Mouse (Mus musculus): Measurements from ENCODE around the gene Srpr.

Gene Srpr

DNA sequence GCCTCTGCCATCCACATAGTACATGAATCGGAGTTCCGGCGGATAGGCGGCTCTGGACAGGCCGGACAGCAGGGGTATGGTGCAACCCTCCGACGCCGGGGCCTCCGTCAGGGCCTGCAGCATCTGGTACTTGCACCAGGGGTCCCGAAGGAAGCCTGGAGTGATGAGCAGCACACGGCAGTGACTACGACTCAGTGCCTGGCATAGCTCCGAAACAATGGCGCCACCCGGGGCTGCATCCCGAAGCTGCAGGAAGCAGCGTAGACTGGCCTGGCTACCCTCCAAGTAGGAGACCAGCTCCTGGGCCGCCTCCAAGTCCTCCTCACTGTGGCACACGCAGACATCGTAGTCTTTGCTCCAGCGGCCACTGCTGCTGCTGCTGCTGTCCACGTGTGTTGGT is 11.3 kb upstream of the Srpr start:
- no peak for DNase-seq (ENCODE audit: low spot score)

DNA sequence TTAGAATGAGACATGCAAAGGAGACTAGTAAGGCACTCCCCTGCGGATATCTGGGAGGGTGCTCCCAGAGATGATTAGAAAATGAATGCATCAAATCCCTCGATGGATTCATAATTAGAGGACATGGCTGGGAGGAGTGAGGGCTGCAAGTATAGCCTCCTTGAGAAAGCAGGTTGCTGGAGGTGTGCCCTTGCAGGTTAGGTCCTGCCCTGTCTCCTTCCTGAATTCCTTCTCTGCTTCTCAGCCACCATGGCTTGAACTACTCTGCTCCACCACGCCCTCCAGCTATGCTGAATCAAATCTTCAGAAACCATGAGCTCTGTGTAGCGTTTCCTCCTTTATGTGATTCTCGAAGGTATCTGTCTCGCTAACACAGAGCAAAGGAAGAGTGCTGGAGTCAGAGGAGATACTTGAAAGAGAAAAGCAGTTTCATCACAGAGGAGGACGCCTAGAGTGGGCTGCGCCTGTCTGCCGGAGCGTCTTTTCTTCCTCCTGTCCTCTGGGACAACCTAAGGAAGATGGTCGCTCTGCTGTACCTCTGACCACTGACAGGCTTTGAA is 6.9 kb upstream of the Srpr start:
- DNase-seq (ENCODE audit: low spot score) = no peak

GRCm38 (mm10) chr9:35194048-35194447 is 5.9 kb upstream of the Srpr start:
- no peak for DNase-seq (ENCODE audit: low spot score)

- no peak for DNase-seq (ENCODE audit: low spot score)
These were observed 2.4 kb upstream of the Srpr start for GRCm38 (mm10) chr9:35197625-35198024.

DNA sequence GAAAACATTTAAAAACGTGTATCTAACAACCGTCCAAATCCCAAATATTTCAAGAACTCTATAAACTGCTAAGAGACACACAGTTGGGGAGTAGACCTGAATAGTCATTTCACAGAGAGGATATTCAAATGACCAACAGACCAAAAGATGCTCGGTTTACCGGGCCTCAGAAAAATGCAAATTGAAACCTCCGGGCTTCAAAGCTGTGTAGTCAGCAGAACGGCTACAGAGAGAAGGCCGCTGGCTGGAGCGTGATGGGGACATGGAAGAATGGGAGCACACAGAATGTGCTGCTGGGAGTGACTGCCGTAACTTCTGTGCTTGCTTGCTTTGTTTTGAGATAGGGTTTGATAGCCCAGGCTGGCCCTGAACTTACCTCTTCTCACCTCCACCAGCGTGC is 1.6 kb upstream of the Srpr start:
- DNase-seq (ENCODE audit: low spot score) = no peak

- no peak for DNase-seq (ENCODE audit: low spot score)
These were observed 817 bp upstream of the Srpr start for GRCm38 (mm10) chr9:35198945-35199771.

GRCm38 (mm10) chr9:35200529-35201060 is 620 bp downstream of the Srpr start:
- DNase-seq (ENCODE audit: low spot score) = no peak

DNA sequence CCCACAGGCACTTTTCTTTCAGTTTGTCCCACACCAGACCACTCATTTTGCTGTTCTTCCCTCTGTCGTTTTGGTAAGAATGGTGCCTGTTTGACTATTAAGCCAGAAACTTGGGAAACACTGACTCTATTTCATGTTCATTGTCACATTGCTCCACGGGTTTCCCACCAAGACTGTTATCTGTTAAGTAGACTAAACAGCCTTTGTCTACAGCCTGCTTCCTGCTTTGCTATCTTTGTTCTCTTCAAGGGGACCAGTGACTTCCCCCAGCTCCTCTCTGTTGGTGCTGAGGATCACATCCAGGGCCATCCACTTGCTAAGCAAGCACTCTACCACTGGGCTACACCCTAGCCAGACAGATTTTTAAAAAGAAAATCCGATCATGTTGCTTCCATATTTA is 3.6 kb downstream of the Srpr start:
- DNase-seq (ENCODE audit: low spot score) = no peak

DNA sequence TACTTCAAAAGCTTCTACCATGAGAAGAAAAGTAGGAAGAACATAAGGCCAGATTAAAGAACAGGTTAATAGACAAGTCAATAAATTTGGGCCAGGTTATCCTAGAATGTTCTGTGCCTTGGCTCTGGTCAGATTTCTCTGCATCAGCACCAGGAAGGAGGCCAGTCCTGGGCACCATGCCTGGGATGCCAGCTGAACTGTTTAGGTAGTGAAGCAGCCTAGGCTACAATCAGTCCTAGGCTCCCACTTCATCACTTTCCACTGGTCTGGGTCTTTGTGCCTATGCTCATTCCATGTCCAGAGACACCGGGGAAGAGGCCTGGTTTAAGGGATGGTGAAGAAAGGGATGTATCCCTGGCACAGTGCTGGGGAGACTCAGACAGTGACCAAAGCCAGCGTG is 4.4 kb downstream of the Srpr start:
- DNase-seq (ENCODE audit: low spot score) = no peak

- peak; percentile 100 for DNase-seq (ENCODE audit: low spot score)
These were observed 10.8 kb downstream of the Srpr start, which contains the start of gene Foxred1 for GRCm38 (mm10) chr9:35210542-35211474. TSS of gene Foxred1 (minus strand) at chr9:35211055.

- DNase-seq (ENCODE audit: low spot score) = no peak
These were observed 11.9 kb downstream of the Srpr start for GRCm38 (mm10) chr9:35211573-35212511.

GRCm38 (mm10) chr9:35217963-35218362 is 18.0 kb downstream of the Srpr start:
- no peak for DNase-seq (ENCODE audit: low spot score)

DNA sequence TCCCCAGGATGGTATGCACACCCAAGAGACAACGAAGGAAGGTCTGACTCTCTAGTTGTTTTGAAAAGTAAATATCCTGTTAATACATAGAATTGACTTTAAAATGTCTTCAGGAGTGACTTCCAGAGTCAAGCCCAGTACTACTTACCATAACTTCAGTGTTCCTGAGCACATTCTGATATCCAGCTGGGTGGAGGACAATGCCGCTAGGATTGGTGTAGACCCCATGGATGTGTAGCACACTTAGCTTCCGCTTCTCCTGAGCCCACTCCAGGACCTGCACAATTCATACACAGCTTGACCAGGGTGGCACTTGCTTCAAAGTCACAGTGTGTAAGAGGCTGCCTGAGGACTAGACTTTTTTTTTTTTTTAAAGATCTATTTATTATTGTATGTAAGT is 23.5 kb downstream of the Srpr start:
- no peak for DNase-seq (ENCODE audit: low spot score)

DNA sequence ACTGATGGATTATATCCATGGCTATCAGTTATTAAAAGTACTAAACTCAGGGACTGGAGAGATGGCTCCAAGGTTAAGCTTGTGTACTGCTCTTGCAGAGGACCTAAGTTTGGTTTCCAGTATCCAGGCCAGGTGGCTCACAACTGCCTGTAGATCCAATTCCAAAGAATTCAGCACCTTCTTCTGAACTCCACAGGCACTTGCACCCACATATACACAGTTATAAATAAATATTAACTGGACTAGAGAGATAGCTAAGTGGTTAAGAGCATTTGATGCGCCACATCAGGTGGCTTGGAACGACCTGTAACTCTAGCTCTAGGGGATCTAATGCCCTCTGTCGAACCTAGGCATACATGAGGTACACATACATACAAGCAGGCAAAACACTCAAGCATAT is 28.7 kb downstream of the Srpr start:
- DNase-seq (ENCODE audit: low spot score) = no peak

- DNase-seq (ENCODE audit: low spot score) = no peak
These were observed 36.0 kb downstream of the Srpr start for GRCm38 (mm10) chr9:35235996-35236395.

- DNase-seq (ENCODE audit: low spot score) = no peak
These were observed 38.4 kb downstream of the Srpr start for GRCm38 (mm10) chr9:35238371-35238770.

GRCm38 (mm10) chr9:35238915-35239571 is 39.1 kb downstream of the Srpr start:
- no peak for DNase-seq (ENCODE audit: low spot score)

DNA sequence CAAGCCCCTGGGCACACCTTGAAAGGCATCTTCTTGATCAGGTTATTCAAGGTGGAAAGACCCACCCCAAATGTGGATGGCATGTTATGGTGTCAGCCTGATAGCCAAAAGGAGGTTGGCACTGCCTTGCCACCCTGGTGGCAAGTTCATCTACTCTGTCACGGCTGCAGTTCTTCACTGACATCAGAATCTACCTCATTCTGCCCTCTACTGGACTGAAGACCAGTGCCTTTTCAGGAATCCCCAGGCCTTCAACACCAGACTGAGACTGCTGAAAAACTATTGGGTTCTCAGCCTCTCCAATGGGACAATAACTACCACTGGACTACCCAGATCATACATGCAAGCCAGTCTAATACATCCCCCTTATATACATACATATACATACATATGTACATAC is 39.8 kb downstream of the Srpr start:
- DNase-seq (ENCODE audit: low spot score) = no peak

DNA sequence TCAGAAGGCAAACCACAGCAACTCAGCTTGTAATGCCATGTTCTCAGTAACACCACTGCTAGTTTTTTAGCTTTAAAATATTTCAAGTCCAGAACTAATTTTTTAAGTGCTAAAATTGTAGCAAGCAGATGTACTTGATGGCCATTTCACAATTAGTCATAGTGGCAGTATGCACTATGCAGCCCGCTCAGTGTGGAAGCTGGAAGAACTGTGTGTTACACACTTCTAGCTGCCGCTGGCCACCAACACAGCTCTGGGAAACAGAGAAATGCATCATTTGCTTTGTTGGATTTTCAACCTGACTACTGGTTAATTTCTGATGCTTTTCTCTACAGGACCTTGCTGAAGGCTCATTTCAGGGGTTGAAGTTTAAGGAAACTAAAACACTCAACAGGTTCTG is 47.4 kb downstream of the Srpr start:
- no peak for DNase-seq (ENCODE audit: low spot score)

DNA sequence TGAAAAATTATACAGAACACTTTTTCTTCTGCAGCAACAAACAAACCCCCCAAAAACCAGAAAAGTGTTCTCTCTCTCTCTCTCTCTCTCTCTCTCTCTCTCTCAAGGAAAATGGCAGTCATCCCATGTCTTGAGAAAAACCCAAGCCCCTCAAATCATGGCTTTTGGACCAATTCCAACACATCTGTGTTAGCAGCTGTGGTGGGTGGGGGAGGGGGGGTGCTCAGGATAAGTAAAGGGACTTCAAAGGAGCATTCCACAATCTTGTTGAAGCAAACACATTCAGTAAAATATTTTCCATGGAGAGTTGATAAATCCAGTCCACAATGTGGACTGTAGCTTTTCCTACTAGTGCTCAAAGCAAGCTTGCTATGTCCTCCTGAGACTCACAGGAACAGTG is 49.5 kb downstream of the Srpr start:
- DNase-seq (ENCODE audit: low spot score) = no peak

- no peak for DNase-seq (ENCODE audit: low spot score)
These were observed 57.4 kb downstream of the Srpr start for GRCm38 (mm10) chr9:35257365-35257764.
